Mouse (Mus musculus) lung, embryonic 16.5 days (tissue): Measurements from ENCODE around the gene Agps. TPM values are rescaled to one million over a fixed set of nuclear protein-coding genes. Genes with fewer than 3 reads are reported as not detected.
"Not testable (repeated sequence)": the region's sequence is repeated elsewhere in the genome, so short reads cannot be mapped to it uniquely, and the experiment has no call there.

Experiments
- ATAC-seq: fragments of 200-750 bp; cut with Nextera tagmentation; 2 replicates; pipeline ENCODE4 v1.8.0; 2017; ENCODE audit warnings: low read depth, mild to moderate bottlenecking, moderate library complexity
- H3K27ac ChIP-seq: fragments of 300-500 bp; sonication (generic); 2 replicates; pipeline ENCODE4 v1.5.1; 2014; ENCODE audit warnings: mild to moderate bottlenecking, control low read depth, low read length
- H3K27me3 ChIP-seq: fragments of 300-500 bp; sonication (generic); 2 replicates; pipeline ENCODE4 v1.6.1; 2014; ENCODE audit warnings: low read depth, low read length, mixed read lengths; ENCODE audit not compliant: control insufficient read depth, insufficient read depth
- H3K36me3 ChIP-seq: fragments of 300-500 bp; sonication (generic); 2 replicates; pipeline ENCODE4 v1.6.1; 2014; ENCODE audit warnings: low read length; ENCODE audit not compliant: control insufficient read depth, insufficient read depth
- H3K4me1 ChIP-seq: fragments of 300-500 bp; sonication (generic); replicated peaks from 2 replicates; pipeline ENCODE4 v1.6.1; 2014; ENCODE audit warnings: low read length, mixed read lengths; ENCODE audit not compliant: control insufficient read depth, insufficient read depth
- H3K4me2 ChIP-seq: fragments of 300-500 bp; sonication (generic); 2 replicates; pipeline ENCODE4 v1.6.1; 2014; ENCODE audit warnings: low read depth, low read length, control low read depth
- H3K4me3 ChIP-seq: fragments of 300-500 bp; sonication (generic); 2 replicates; pipeline ENCODE4 v1.5.1; 2014; ENCODE audit warnings: mild to moderate bottlenecking, low read length, control low read depth
- H3K9ac ChIP-seq: fragments of 300-500 bp; sonication (generic); 2 replicates; pipeline ENCODE4 v1.6.1; 2014; ENCODE audit warnings: low read length, control low read depth
- H3K9me3 ChIP-seq: fragments of 300-500 bp; sonication (generic); 2 replicates; pipeline ENCODE4 v1.6.1; 2016; ENCODE audit warnings: low read length; ENCODE audit not compliant: control insufficient read depth
- WGBS: fragments of 180-500 bp; shearing (Covaris S2); extraction: QIAGEN DNeasy Blood & Tissue Kit; methylation state at CpG from one replicate; pipeline ENCODE4 v1.1.7; 2014; 5-methylcytosine and 5-hydroxymethylcytosine counted together
- polyA plus RNA-seq: library from polyadenylated mRNA; unstranded; fragments of >200 nt; fragmentation: Nextera tagmentation; extraction: Ambion mirVana; gene quantifications from 2 replicates; pipeline ENCODE4 v1.2.1, GENCODE M21; 2015

The Agps gene
- polyA plus RNA-seq, 1 experiment from 2014 or later: 32.7 TPM

DNA sequence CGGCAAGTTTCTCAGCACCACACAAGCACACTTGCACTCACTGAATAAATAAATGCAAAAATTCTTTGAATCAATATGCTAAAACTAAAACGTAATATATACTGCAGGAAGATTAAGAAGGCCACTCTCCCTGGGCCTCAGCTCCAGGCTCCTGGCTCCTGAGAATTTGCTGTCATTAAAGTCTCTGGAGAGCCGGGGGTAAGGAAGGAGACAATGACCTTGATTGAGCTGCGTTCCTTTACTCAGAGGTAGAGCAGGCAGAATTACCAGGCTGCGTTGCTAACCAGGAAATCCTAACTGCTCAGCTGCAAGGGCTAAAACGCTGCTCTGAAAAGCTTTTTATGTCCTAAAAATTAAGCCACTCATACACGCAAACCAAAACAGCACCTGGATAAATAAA lies 101.6 kb downstream of the Agps start:
- ATAC-seq: no peak
- 28% methylated on average over 7 of the region's 7 CpGs for WGBS
- H3K27ac ChIP-seq: peak overlapping the region; percentile 44
- H3K4me2 ChIP-seq: no peak overlapping the region
- no peaks in the 10 kb centered on the region for H3K4me1 ChIP-seq
- H3K27me3 ChIP-seq: no peaks in the 10 kb centered on the region
- no peak overlapping the region for H3K4me3 ChIP-seq
- H3K9me3 ChIP-seq: no peaks in the 10 kb centered on the region
- H3K36me3 ChIP-seq: no peaks in the 10 kb centered on the region; the same call in 1 of the 2 replicates
- no peak overlapping the region for H3K9ac ChIP-seq

DNA sequence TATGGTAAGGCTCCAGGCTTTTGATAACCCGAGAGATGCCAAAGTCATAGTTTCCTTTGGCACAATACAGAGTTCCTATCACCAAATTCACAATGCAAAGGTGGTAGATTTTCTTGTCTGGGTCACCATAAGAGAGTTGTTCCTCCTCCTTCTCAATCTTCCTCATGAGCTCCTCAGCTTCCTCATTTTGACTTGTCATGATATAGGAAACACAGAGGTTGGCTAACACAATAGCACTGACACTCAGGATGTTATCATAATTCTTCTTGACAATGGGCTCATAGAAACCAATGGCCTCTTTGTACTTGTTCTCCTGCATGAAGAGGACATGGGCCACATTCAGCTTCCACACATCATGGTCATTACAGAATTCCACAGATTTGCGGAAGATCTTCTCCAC lies 104.7 kb downstream of the Agps start:
- H3K9ac ChIP-seq, H3K4me2 ChIP-seq, H3K9me3 ChIP-seq, H3K4me1 ChIP-seq, H3K27ac ChIP-seq, H3K27me3 ChIP-seq, H3K36me3 ChIP-seq, ATAC-seq, H3K4me3 ChIP-seq: not testable (repeated sequence)
- WGBS: 90% methylated on average over 2 of the region's 2 CpGs

DNA sequence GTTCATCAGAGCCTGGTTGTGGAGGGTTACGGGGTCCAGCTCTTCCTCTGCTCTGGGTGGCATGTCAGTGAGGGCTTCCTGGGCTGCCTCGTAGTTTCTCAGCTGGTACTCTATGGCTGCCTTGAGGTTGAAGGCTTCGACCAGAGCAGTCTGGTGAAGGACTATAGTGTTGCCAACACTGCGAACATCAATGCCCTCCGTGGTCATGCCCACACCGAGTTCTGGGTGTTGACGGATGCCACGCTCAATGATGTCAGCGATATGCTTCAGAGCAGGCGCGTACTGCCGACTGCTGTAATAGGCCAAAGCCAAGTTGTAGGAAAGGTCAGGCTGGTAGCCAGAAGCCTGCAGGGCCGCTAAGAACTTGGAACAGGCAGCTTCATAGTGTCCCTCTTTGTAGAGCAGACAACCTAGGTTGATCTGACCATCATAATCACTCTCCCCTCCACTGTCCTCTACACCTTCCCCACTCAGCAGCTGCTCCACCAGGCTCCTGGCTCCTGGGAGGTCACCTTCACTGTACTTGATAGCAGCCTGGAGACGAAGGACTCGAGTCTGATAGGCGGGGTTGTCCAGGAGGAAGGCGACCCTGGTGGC lies 105.6 kb downstream of the Agps start:
- H3K36me3 ChIP-seq, H3K27me3 ChIP-seq, H3K9me3 ChIP-seq, H3K4me1 ChIP-seq, H3K27ac ChIP-seq: not testable (repeated sequence)
- H3K9ac ChIP-seq: peak overlapping the region; percentile 70
- ATAC-seq: peak; percentile 2; the same call in 1 of the 2 replicates
- peak overlapping the region; percentile 63 for H3K4me2 ChIP-seq
- 63% methylated on average over 14 of the region's 17 CpGs for WGBS
- H3K4me3 ChIP-seq: peak overlapping the region; percentile 69

DNA sequence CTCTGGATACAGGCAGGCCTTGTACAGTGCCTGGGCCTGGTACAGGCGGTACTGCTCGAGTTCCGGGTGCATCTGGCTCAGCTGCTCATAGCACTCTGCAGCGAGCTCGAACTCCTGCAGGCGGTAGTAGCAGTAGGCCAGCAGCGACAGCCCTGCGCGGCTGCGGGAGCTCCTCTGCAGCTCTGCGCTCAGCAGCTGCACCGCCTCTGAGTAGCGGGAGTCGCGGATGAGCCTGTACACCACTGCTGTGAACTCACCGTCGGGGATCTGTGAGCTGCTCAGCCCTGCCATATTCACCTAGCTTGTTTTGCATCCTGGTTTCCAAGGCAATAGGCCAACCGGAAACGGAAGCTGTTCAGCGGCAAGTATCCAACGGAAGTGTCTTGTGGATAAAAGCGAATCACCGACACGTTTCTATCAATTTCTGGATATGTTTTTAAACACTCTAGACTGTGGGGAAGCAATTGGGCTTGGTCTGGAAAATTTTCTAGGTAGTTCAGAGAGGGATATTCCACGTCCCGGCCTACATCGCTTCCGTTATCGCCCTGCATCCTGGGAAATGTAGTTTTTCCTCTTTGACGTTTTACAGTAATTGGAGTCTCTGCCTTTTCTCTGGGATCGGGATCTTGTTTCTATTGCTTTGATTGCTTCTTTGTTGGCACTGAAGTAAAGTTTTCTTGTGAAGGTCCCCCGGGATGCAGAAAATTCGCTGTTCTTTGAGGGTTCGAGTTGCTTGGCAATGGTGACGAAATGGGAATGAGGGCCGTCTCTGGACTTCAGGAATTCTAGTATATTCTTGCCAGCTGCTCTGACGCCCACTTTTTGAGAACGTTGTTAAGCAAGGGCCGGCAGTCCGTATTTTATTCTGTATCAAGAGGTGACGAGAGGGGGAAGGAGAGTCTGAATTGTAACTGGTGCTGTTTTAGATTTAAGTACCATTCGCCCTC lies 106.4 kb downstream of the Agps start, which contains the start of gene Ttc30b:
Ttc30b (minus strand) TSS at position 469 of the 947 bp plus-strand sequence.
- peaks cover 4% of the 10 kb centered on the region for H3K4me1 ChIP-seq
- H3K27me3 ChIP-seq: no peaks in the 10 kb centered on the region
- H3K4me2 ChIP-seq: peak within 1 kb of the TSS; percentile 63
- peak within 1 kb of the TSS; percentile 69 for H3K4me3 ChIP-seq
- no peaks in the 10 kb centered on the region for H3K9me3 ChIP-seq
- H3K36me3 ChIP-seq: no peaks in the 10 kb centered on the region
- peak within 1 kb of the TSS; percentile 70 for H3K9ac ChIP-seq
- WGBS: 5% methylated on average over 38 of the region's 42 CpGs
- ATAC-seq: peak; percentile 85
- H3K27ac ChIP-seq: peak within 1 kb of the TSS; percentile 86

DNA sequence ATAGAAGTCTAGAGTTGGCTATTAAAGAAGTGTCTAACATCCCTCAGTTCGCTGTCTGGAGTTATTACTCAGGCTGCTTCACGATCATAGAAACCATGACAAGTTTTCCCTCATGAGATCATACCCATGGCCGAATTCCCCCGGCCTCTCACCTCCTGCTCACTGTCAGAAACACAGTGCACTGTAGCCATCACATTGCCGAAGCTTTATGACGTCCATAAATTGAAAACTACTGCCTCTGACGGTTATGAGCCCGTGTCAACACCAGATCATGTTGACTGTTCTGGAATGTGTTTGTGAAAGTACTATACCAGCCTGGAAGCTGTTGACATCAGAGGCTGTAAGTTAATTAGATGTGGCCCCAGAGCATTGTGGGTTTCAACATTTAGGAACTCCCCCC lies 118.7 kb downstream of the Agps start:
- Histone ChIP-seq H3K4me2 (no peak overlapping the region), H3K9ac (no peak overlapping the region), H3K36me3 (no peaks in the 10 kb centered on the region), H3K4me1 (no peaks in the 10 kb centered on the region), H3K4me3 (no peak overlapping the region), H3K9me3 (no peaks in the 10 kb centered on the region), H3K27ac (no peak overlapping the region), H3K27me3 (no peaks in the 10 kb centered on the region)
- ATAC-seq: no peak
- 79% methylated on average over 8 of the region's 8 CpGs for WGBS

DNA sequence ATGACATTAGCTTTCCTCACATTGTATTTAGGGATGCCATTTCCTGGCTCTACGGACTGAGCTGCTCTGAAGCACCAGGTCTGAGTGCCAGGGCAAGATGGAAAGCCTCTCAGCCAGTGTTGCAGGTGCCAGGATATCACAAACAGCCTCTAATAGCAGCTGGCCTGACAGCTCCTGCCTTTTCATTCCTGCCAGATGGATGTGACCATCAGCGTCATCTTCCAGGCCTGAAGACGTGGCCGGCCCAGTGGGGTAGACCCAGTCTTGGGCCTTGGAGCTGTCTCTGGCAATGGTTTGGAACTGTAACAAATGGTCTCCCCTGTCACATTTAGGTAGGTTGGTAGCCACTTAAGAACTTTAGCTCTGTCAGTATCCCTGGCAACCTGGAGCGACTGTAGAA lies 121.3 kb downstream of the Agps start:
- no peaks in the 10 kb centered on the region for H3K36me3 ChIP-seq
- no peaks in the 10 kb centered on the region for H3K27me3 ChIP-seq
- no peak overlapping the region for H3K27ac ChIP-seq
- no peak overlapping the region for H3K9ac ChIP-seq
- H3K4me1 ChIP-seq: no peaks in the 10 kb centered on the region
- H3K4me3 ChIP-seq: no peak overlapping the region
- H3K9me3 ChIP-seq: no peaks in the 10 kb centered on the region
- no peak overlapping the region for H3K4me2 ChIP-seq
- 85% methylated on average over 5 of the region's 5 CpGs for WGBS
- ATAC-seq: no peak

DNA sequence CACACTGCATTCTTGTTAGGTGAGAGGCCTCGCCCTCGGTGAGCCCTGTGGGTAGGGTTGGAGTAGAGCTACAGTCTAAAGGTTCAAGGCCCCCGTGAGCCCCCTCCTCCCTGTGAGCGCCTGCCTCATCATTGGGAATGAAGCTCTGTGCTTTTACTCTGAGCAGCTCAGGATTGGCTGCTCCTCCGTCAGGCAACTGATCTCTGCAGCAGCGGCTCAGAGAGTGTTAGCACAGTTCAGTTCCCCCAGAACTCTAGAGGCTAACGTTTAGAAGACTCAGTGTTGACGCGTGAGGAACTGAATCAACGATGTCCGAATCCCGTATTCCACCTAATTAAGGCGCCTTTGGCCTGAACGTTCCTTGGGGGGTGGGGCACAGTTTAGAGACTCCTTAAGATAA lies 123.7 kb downstream of the Agps start:
- Histone ChIP-seq H3K4me3 (no peak overlapping the region), H3K27me3 (no peaks in the 10 kb centered on the region), H3K4me2 (no peak overlapping the region), H3K27ac (no peak overlapping the region), H3K4me1 (peaks cover 16% of the 10 kb centered on the region), H3K9me3 (no peaks in the 10 kb centered on the region), H3K9ac (no peak overlapping the region), H3K36me3 (no peaks in the 10 kb centered on the region)
- no peak for ATAC-seq
- 38% methylated on average over 14 of the region's 14 CpGs for WGBS

DNA sequence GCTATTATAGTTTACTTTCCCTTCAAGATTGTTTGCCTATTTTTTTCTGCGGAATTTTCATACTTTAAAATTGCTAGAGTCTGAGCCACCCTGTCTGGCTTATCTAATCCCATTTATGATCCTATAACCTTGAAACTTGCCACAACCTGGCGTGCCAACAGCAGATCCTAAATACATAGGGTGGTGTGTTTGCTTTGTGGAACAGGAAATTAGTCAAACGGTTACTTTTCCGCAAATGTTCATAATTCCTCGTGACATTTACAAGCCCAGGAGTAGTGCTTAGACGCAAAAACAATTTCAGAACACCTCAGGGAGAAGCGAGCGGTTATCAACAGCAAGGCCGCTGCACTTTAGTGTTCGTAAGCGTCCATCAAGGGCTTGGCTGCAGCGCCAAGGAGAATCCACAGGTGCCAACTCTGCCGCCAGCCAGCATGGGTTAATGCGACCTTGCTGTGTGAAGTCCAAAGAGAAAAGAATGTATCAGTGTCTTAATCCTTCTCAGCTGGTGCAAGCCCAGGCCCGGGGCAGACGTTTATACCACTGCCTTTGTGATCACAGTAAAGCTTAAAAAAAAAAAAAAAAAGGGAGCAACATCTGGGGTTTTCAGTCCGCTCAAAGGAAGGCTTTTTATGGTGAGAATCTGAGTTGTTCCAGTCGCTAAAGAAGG lies 127.3 kb downstream of the Agps start:
- Histone ChIP-seq H3K27ac (peak overlapping the region; percentile 84), H3K4me3 (no peak overlapping the region), H3K27me3 (no peaks in the 10 kb centered on the region), H3K9me3 (no peaks in the 10 kb centered on the region), H3K4me2 (peak overlapping the region; percentile 25), H3K36me3 (no peaks in the 10 kb centered on the region), H3K4me1 (peaks cover 26% of the 10 kb centered on the region), H3K9ac (peak overlapping the region; percentile 48; the same call in 1 of the 2 replicates)
- WGBS: 22% methylated on average over 18 of the region's 18 CpGs
- 0 out of 2 replicates have a peak, but pooled peaks have one; percentile 15 for ATAC-seq

DNA sequence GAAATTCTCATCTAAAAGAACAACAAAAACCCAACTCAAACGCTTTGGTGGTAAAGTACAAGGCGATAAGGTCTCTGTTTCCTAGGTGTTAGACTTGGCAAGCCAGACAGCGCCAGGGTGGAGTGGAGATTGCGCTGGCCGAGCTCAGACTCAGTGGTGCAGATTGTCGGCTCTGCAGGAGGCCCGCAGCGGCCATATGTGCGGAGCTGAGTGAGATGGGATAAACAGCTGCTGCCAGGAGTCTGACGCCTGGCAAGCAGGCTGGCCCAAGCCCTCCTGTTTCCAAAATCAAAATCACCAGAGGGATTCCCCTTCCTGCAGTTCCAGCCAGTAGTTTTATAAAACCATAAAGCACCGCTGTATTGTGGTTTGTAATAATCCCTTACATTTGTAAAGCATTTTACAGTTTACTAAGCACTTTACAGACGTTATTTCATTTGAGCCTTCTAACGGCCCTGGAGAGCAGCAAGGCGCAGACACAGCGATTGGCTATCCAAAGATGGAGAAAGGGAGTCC lies 127.9 kb downstream of the Agps start:
- Histone ChIP-seq H3K27me3 (no peaks in the 10 kb centered on the region), H3K27ac (peak overlapping the region; percentile 84), H3K4me1 (peaks cover 27% of the 10 kb centered on the region), H3K4me2 (peak overlapping the region; percentile 25), H3K36me3 (no peaks in the 10 kb centered on the region), H3K9ac (peak overlapping the region; percentile 48), H3K9me3 (no peaks in the 10 kb centered on the region), H3K4me3 (no peak overlapping the region)
- peak; percentile 80 for ATAC-seq
- 14% methylated on average over 15 of the region's 15 CpGs for WGBS
